Mouse (Mus musculus): ENCODE measurements around the gene BC049715. TPM values are rescaled to one million over a fixed set of nuclear protein-coding genes. Genes with fewer than 3 reads are reported as not detected.

BC049715 gene
- polyA plus RNA-seq, 1 experiment from 2014 or later = 2.4 TPM

GRCm38 (mm10) chr6:136809077-136809476, 18.3 kb upstream of the BC049715 start:
- no peaks in the 10 kb centered on the region for H3K27me3 ChIP-seq
- H3K4me2 ChIP-seq = peak overlapping the region; percentile 93
- H3K4me3 ChIP-seq (replicated peaks) = peak overlapping the region; percentile 94
- no peaks in the 10 kb centered on the region for H3K9me3 ChIP-seq (replicated peaks)
- H3K27ac ChIP-seq = peak overlapping the region; percentile 91
- peak overlapping the region; percentile 97 for H3K9ac ChIP-seq
- no peak for ATAC-seq (ENCODE audit: low read depth)
- peak; percentile 48 for DNase-seq
- whole genome bisulfite sequencing (ENCODE audit: insufficient replicate concordance) = 2% methylated on average over 14 of the region's 14 CpGs
- peaks cover 55% of the 10 kb centered on the region for H3K4me1 ChIP-seq (replicated peaks)
- H3K36me3 ChIP-seq = peaks cover 43% of the 10 kb centered on the region

DNA sequence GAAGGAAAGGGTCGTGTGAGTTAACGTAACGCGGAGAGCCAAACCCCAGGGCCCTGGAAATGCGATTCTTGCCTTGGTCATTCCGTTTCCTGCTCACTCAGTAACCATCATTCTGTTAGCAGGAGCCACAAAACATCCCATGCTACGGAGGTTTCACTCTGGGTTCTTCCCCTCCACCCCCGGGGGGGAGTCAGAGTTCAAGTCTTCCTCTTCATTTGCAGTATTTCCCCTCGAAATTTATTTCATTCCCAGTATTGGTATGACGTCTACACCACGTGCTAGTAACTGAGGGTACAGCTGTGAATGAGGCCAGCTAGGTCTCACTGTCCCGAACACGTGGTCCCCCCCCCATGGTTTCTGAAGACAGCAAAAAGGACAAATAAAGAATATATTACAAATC, 17.8 kb upstream of the BC049715 start:
- no peak for DNase-seq
- peak overlapping the region; percentile 94 for H3K4me3 ChIP-seq (replicated peaks)
- no peaks in the 10 kb centered on the region for H3K27me3 ChIP-seq
- H3K9ac ChIP-seq = peak overlapping the region; percentile 97
- H3K27ac ChIP-seq = peak overlapping the region; percentile 91
- peaks cover 49% of the 10 kb centered on the region for H3K36me3 ChIP-seq
- 33% methylated on average over 13 of the region's 13 CpGs for WGBS (ENCODE audit: insufficient replicate concordance)
- peaks cover 55% of the 10 kb centered on the region for H3K4me1 ChIP-seq (replicated peaks)
- no peaks in the 10 kb centered on the region for H3K9me3 ChIP-seq (replicated peaks)
- no peak for ATAC-seq (ENCODE audit: low read depth)
- H3K4me2 ChIP-seq = peak overlapping the region; percentile 93

GRCm38 (mm10) chr6:136811196-136811595, 16.2 kb upstream of the BC049715 start:
- Histone ChIP-seq H3K36me3 (peaks cover 63% of the 10 kb centered on the region), H3K9ac (no peak overlapping the region), H3K27ac (no peak overlapping the region), H3K4me1 (replicated peaks) (peaks cover 40% of the 10 kb centered on the region), H3K27me3 (no peaks in the 10 kb centered on the region), H3K4me3 (replicated peaks) (no peak overlapping the region), H3K4me2 (no peak overlapping the region), H3K9me3 (replicated peaks) (no peaks in the 10 kb centered on the region)
- no peak for DNase-seq
- WGBS (ENCODE audit: insufficient replicate concordance) = 80% methylated on average over 10 of the region's 10 CpGs
- no peak for ATAC-seq (ENCODE audit: low read depth)

DNA sequence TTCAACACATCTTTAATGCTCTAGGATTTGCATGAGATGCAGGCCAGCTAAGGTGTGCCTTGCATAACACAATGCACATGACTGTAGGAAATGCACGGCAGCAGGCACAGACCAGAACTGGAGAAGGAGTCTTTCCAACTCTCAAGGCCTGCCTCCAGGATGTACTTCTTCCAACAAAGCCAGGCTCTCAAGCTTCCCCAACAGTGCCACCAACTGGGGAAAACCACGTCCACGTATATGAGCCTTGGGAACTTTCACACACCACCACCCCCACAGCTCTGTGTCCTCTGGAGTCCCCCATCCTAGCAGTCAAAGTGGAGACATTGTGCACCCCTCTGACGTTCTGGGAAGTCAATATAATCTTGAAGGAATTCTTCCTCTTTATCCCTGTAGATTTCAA, 14.3 kb upstream of the BC049715 start:
- Histone ChIP-seq H3K9ac (no peak overlapping the region), H3K4me2 (no peak overlapping the region), H3K27ac (no peak overlapping the region), H3K27me3 (no peaks in the 10 kb centered on the region), H3K4me3 (replicated peaks) (no peak overlapping the region), H3K36me3 (peaks cover 82% of the 10 kb centered on the region), H3K4me1 (replicated peaks) (peaks cover 23% of the 10 kb centered on the region), H3K9me3 (replicated peaks) (no peaks in the 10 kb centered on the region)
- 44% methylated on average over 4 of the region's 4 CpGs for WGBS (ENCODE audit: insufficient replicate concordance)
- ATAC-seq (ENCODE audit: low read depth) = no peak
- DNase-seq = no peak

- no peak overlapping the region for H3K27ac ChIP-seq
- ATAC-seq (ENCODE audit: low read depth) = no peak
- H3K9me3 ChIP-seq (replicated peaks) = no peaks in the 10 kb centered on the region
- no peak overlapping the region for H3K9ac ChIP-seq
- H3K4me1 ChIP-seq (replicated peaks) = peaks cover 10% of the 10 kb centered on the region
- H3K36me3 ChIP-seq = peaks cover 95% of the 10 kb centered on the region
- DNase-seq = no peak
- WGBS (ENCODE audit: insufficient replicate concordance) = 85% methylated on average over 7 of the region's 7 CpGs
- no peak overlapping the region for H3K4me2 ChIP-seq
- H3K4me3 ChIP-seq (replicated peaks) = no peak overlapping the region
- H3K27me3 ChIP-seq = no peaks in the 10 kb centered on the region
Observed at GRCm38 (mm10) chr6:136815381-136815780, 12.0 kb upstream of the BC049715 start.

GRCm38 (mm10) chr6:136816826-136817225, 10.6 kb upstream of the BC049715 start:
- H3K4me1 ChIP-seq (replicated peaks) = peaks cover 3% of the 10 kb centered on the region; the same call in 1 of the 2 replicates
- 94% methylated on average over 21 of the region's 21 CpGs for WGBS (ENCODE audit: insufficient replicate concordance)
- DNase-seq (no peak), ATAC-seq (ENCODE audit: low read depth) (no peak)
- no peak overlapping the region for H3K9ac ChIP-seq
- no peaks in the 10 kb centered on the region for H3K27me3 ChIP-seq
- no peaks in the 10 kb centered on the region for H3K9me3 ChIP-seq (replicated peaks)
- no peak overlapping the region for H3K27ac ChIP-seq
- no peak overlapping the region for H3K4me2 ChIP-seq
- H3K4me3 ChIP-seq (replicated peaks) = no peak overlapping the region
- H3K36me3 ChIP-seq = peaks cover 96% of the 10 kb centered on the region

DNA sequence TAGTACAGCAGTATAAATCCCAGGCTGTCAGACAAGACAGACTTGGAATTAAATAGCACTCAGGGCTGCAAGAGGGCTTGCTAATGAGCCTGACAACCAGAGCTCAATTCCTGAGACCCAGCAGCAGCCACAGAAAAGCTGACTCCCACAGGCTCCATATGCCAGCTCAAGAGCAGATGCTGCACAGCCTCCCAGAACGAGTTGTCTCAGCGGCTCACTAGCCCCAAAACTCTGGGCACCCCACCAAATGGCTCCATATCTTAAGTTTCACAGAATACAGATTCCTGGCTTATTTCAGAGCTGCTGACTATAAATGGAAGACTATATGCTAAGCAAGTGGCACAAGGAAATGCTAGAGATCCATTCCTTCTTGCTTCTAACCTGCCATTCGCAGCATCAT, 9.9 kb upstream of the BC049715 start:
- WGBS (ENCODE audit: insufficient replicate concordance) = 88% methylated on average over 3 of the region's 3 CpGs
- Histone ChIP-seq H3K4me3 (replicated peaks) (no peak overlapping the region), H3K4me2 (no peak overlapping the region), H3K27ac (no peak overlapping the region), H3K9me3 (replicated peaks) (no peaks in the 10 kb centered on the region), H3K9ac (no peak overlapping the region), H3K27me3 (no peaks in the 10 kb centered on the region), H3K4me1 (replicated peaks) (peaks cover 3% of the 10 kb centered on the region; the same call in 1 of the 2 replicates), H3K36me3 (peaks cover 96% of the 10 kb centered on the region)
- DNase-seq (no peak), ATAC-seq (ENCODE audit: low read depth) (no peak)

GRCm38 (mm10) chr6:136820381-136820780, 7.0 kb upstream of the BC049715 start:
- WGBS (ENCODE audit: insufficient replicate concordance) = 93% methylated on average over 21 of the region's 21 CpGs
- no peak for DNase-seq
- Histone ChIP-seq H3K4me3 (replicated peaks) (no peak overlapping the region), H3K4me2 (no peak overlapping the region), H3K9ac (no peak overlapping the region), H3K36me3 (peaks cover 93% of the 10 kb centered on the region), H3K27ac (no peak overlapping the region; the same call in 1 of the 2 replicates), H3K4me1 (replicated peaks) (no peaks in the 10 kb centered on the region), H3K27me3 (no peaks in the 10 kb centered on the region), H3K9me3 (replicated peaks) (no peaks in the 10 kb centered on the region)
- ATAC-seq (ENCODE audit: low read depth) = no peak; the same call in 1 of the 2 replicates

DNA sequence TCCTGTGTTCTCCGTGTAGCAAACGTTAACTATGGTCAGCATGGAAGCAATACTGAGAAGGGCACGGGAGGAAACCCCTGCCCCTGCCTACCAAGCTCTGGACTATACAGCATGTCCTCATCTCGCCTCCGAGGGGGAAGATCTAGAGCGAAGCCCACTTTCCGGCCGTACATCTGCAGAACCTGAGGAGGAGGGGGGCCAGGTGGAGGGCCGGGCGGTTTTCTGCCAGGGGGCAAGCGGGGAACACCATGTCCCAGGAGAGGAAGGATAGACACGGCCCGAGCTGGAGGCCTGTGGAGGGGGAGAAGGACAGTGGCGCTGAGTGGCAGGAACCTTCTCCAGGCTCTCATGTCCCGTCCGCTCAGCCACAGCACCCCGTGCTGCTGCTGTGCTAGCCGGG, 6.3 kb upstream of the BC049715 start:
- Histone ChIP-seq H3K36me3 (peaks cover 91% of the 10 kb centered on the region), H3K4me1 (replicated peaks) (no peaks in the 10 kb centered on the region), H3K9me3 (replicated peaks) (no peaks in the 10 kb centered on the region), H3K27me3 (no peaks in the 10 kb centered on the region), H3K9ac (no peak overlapping the region), H3K27ac (no peak overlapping the region), H3K4me2 (no peak overlapping the region), H3K4me3 (replicated peaks) (no peak overlapping the region)
- WGBS (ENCODE audit: insufficient replicate concordance) = 92% methylated on average over 18 of the region's 18 CpGs
- ATAC-seq (ENCODE audit: low read depth) (0 out of 2 replicates have a peak, but pooled peaks have one; percentile 39), DNase-seq (no peak)

DNA sequence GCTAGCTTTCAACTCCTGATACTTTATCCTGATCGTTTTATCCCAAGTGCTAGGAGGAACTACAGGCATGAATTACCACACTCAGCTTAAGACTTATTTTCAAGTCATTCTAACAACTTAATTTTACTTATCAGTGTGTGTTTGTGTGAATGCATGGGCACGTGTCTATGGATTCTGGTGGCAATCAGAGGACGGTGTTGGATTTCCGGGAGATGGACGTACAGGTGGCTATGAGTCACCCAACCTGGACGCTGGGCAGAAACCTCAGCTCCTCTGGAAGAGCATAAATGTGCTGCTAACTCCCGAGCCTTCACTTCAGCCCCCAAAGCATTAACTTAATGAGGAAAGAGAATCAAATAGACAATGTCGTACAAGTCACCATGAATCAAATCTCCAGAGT, 2.4 kb upstream of the BC049715 start:
- Histone ChIP-seq H3K36me3 (peaks cover 53% of the 10 kb centered on the region), H3K27me3 (no peaks in the 10 kb centered on the region), H3K4me2 (no peak overlapping the region), H3K9ac (0 out of 2 replicates have a peak overlapping the region, but pooled peaks have one; percentile 17), H3K4me1 (replicated peaks) (peaks cover 16% of the 10 kb centered on the region), H3K27ac (no peak overlapping the region), H3K9me3 (replicated peaks) (no peaks in the 10 kb centered on the region), H3K4me3 (replicated peaks) (no peak overlapping the region)
- ATAC-seq (ENCODE audit: low read depth) (no peak), DNase-seq (no peak)
- WGBS (ENCODE audit: insufficient replicate concordance) = 87% methylated on average over 8 of the region's 8 CpGs

GRCm38 (mm10) chr6:136827116-136827515, 310 bp upstream of the BC049715 start:
- Histone ChIP-seq H3K9ac (peak overlapping the region; percentile 97), H3K36me3 (peaks cover 32% of the 10 kb centered on the region), H3K27ac (peak overlapping the region; percentile 85), H3K27me3 (no peaks in the 10 kb centered on the region), H3K9me3 (replicated peaks) (no peaks in the 10 kb centered on the region), H3K4me3 (replicated peaks) (peak overlapping the region; percentile 89), H3K4me1 (replicated peaks) (peaks cover 16% of the 10 kb centered on the region), H3K4me2 (peak overlapping the region; percentile 81)
- no peak for DNase-seq
- WGBS (ENCODE audit: insufficient replicate concordance) = 6% methylated on average over 7 of the region's 7 CpGs
- no peak for ATAC-seq (ENCODE audit: low read depth)

GRCm38 (mm10) chr6:136827881-136828561, 595 bp downstream of the BC049715 start, which contains the start of gene Wbp11:
Gene Wbp11, minus strand, starts transcription at chr6:136828233.
- Histone ChIP-seq H3K27me3 (no peaks in the 10 kb centered on the region), H3K4me1 (replicated peaks) (peaks cover 16% of the 10 kb centered on the region), H3K27ac (peak within 1 kb of the TSS; percentile 85), H3K9ac (peak within 1 kb of the TSS; percentile 97), H3K4me3 (replicated peaks) (peak within 1 kb of the TSS; percentile 89), H3K36me3 (peaks cover 23% of the 10 kb centered on the region), H3K9me3 (replicated peaks) (no peaks in the 10 kb centered on the region), H3K4me2 (peak within 1 kb of the TSS; percentile 81)
- DNase-seq (peak; percentile 92), ATAC-seq (ENCODE audit: low read depth) (peak; percentile 100)
- under 1% methylated on average over 45 of the region's 45 CpGs for WGBS (ENCODE audit: insufficient replicate concordance)

Data from liver, embryonic 13.5 days (tissue).